Mouse (Mus musculus): ENCODE data around the gene Ndufa13.
"Not testable (repeated sequence)": the region's sequence is repeated elsewhere in the genome, so short reads cannot be mapped to it uniquely, and the experiment has no call there.

DNA sequence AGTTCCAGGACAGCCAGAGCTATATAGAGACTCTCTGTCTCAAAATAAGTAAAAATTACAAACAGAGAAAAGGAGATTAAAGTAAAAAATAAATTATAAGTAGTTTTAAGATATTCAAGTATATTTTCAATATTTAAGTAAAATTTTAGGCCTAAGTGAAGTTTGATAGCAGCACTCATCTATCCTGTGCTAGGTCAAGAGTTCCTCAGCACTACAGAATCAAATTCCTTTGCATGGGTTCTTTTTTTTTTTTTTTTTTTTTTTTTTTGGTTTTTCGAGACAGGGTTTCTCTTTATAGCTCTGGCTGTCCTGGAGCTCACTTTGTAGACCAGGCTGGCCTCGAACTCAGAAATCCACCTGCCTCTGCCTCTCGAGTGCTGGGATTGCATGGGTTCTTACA, 40.1 kb upstream of the Ndufa13 start:
- TF ChIP-seq POLR2A (IDR thresholded peaks at IDR 0.05; ENCODE audit: control insufficient read depth, low read depth, low read length); CTCF (IDR thresholded peaks at IDR 0.05; ENCODE audit: control insufficient read depth, insufficient read depth, insufficient replicate concordance, low read depth, low read length): not testable (repeated sequence)
